23 mouse cellular contexts compared by ENCODE assay signal in the genomic region with DNA sequence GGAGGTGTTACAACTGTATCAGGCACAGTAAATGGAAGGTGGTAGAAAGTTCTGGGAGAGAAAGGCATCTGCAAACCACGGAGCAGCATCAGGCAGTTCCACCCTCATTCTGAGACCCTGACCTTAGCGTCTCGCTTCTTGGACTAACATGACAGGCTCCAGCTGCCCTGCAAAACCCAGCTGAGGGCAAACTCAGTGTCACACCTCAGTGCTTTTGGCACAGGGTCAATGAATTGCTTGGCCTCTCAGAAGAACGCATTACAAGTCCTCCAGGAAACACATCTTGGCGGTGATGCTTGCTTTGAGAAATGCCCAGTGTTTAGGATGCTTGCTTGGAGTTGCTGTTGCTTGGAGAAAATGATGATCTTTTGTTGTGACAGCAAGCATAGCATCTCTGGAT.
A peak's percentile ranks its signal among the peaks of the same experiment; 100 is the strongest.
DNase-seq lines count a peak whose midpoint lies in the region; ATAC-seq and TF ChIP-seq lines count a peak whose summit lies in the region.
"Had no signal": no experiment of that assay in that cellular context is flagged by ENCODE, and none has a peak within 500 bp of the region (broad histone marks: within the 10 kb centered on the region; RNA-seq: fewer than 3 reads in every experiment).

No protein-coding gene starts in this region.

- no peak overlapping the region for H3K4me2 ChIP-seq in hindbrain, postnatal 0 days (ENCODE audit: low read depth, low read length)
- no peak overlapping the region for H3K4me2 ChIP-seq in kidney, embryonic 16.5 days (replicated peaks; ENCODE audit: low read depth, low read length)
- H3K4me2 ChIP-seq: embryonic facial prominence, embryonic 13.5 days; intestine, embryonic 15.5 days; limb, embryonic 13.5 days; liver, embryonic 11.5 days; midbrain, embryonic 11.5 days; neural tube, embryonic 13.5 days had no signal

- no peaks in the 10 kb centered on the region for H3K36me3 ChIP-seq in hindbrain, postnatal 0 days (ENCODE audit: insufficient read depth, low read length)
- no peaks in the 10 kb centered on the region for H3K36me3 ChIP-seq in hindbrain, embryonic 10.5 days
- no peaks in the 10 kb centered on the region for H3K36me3 ChIP-seq in kidney, embryonic 16.5 days (ENCODE audit: insufficient read depth, low read length)
- H3K36me3 ChIP-seq in embryonic facial prominence, embryonic 10.5 days (replicated peaks) = no peaks in the 10 kb centered on the region
- H3K36me3 ChIP-seq: embryonic facial prominence, embryonic 13.5 days; forebrain, embryonic 10.5 days; intestine, embryonic 15.5 days; limb, embryonic 13.5 days; neural tube, embryonic 13.5 days had no signal

- no peaks in the 10 kb centered on the region for H3K9me3 ChIP-seq in hindbrain, postnatal 0 days (ENCODE audit: low read length)
- no peaks in the 10 kb centered on the region for H3K9me3 ChIP-seq in hindbrain, embryonic 10.5 days
- no peaks in the 10 kb centered on the region for H3K9me3 ChIP-seq in kidney, embryonic 16.5 days (ENCODE audit: low read length)
- H3K9me3 ChIP-seq in embryonic facial prominence, embryonic 10.5 days = no peaks in the 10 kb centered on the region
- H3K9me3 ChIP-seq: embryonic facial prominence, embryonic 13.5 days; forebrain, embryonic 10.5 days; intestine, embryonic 15.5 days; limb, embryonic 13.5 days; neural tube, embryonic 13.5 days had no signal

- no peaks in the 10 kb centered on the region for H3K27me3 ChIP-seq in hindbrain, postnatal 0 days (ENCODE audit: insufficient read depth, low read length)
- peaks cover 23% of the 10 kb centered on the region for H3K27me3 ChIP-seq in hindbrain, embryonic 10.5 days (ENCODE audit: insufficient read depth, poor library complexity, severe bottlenecking)
- no peaks in the 10 kb centered on the region for H3K27me3 ChIP-seq in kidney, embryonic 16.5 days (ENCODE audit: insufficient read depth, low read length)
- H3K27me3 ChIP-seq in embryonic facial prominence, embryonic 10.5 days (replicated peaks; ENCODE audit: low read depth, poor library complexity, severe bottlenecking) = 0 out of 2 replicates have a peak, but pooled peaks cover 3% of the 10 kb centered on the region
- H3K27me3 ChIP-seq: embryonic facial prominence, embryonic 13.5 days; intestine, embryonic 15.5 days; limb, embryonic 13.5 days had no signal

- no peak overlapping the region for H3K9ac ChIP-seq in hindbrain, postnatal 0 days (replicated peaks; ENCODE audit: low read length)
- H3K9ac ChIP-seq in kidney, embryonic 16.5 days (replicated peaks; ENCODE audit: low read length) = no peak overlapping the region
- H3K9ac ChIP-seq: embryonic facial prominence, embryonic 13.5 days; intestine, embryonic 15.5 days; limb, embryonic 13.5 days; neural tube, embryonic 13.5 days had no signal

- peak; percentile 39 for DNase-seq in hindbrain, postnatal 0 days (ENCODE audit: low spot score)
- DNase-seq in hindbrain, embryonic 10.5 days (ENCODE audit: low spot score) = no peak
- DNase-seq in kidney, adult 8-10 months = peak; percentile 49 to 62
- DNase-seq in kidney, postnatal 36 days = peak; percentile 69 to 72
- no peak for DNase-seq in embryonic facial prominence, embryonic 10.5 days (ENCODE audit: low spot score)
- DNase-seq in heart, adult 11 months = no peak
- DNase-seq: adrenal gland, postnatal 10 days; B cell, adult 2 months; cerebellum, adult 8-10 months; embryo, embryonic 11 days; heart, postnatal 14 days; lung, postnatal 36 days; thymus, postnatal 4 days had no signal

- no peak overlapping the region for H3K4me3 ChIP-seq in hindbrain, postnatal 0 days (ENCODE audit: low read length)
- no peak overlapping the region for H3K4me3 ChIP-seq in hindbrain, embryonic 10.5 days
- H3K4me3 ChIP-seq in kidney, embryonic 16.5 days (ENCODE audit: low read length) = no peak overlapping the region
- no peak overlapping the region for H3K4me3 ChIP-seq in embryonic facial prominence, embryonic 10.5 days
- H3K4me3 ChIP-seq: embryonic facial prominence, embryonic 13.5 days; forebrain, embryonic 10.5 days; intestine, embryonic 15.5 days; left cerebral cortex, adult 2 months; limb, embryonic 13.5 days; neural tube, embryonic 13.5 days had no signal

- no peaks in the 10 kb centered on the region for H3K4me1 ChIP-seq in hindbrain, postnatal 0 days (ENCODE audit: insufficient read depth, low read length)
- H3K4me1 ChIP-seq in hindbrain, embryonic 10.5 days (replicated peaks) = 0 out of 2 replicates have a peak, but pooled peaks cover 8% of the 10 kb centered on the region
- H3K4me1 ChIP-seq in kidney, embryonic 16.5 days (ENCODE audit: insufficient read depth, low read length) = no peaks in the 10 kb centered on the region
- no peaks in the 10 kb centered on the region; the same call in 1 of the 2 replicates for H3K4me1 ChIP-seq in embryonic facial prominence, embryonic 10.5 days
- H3K4me1 ChIP-seq: embryonic facial prominence, embryonic 13.5 days; intestine, embryonic 15.5 days; limb, embryonic 13.5 days; neural tube, embryonic 13.5 days had no signal

- WGBS in hindbrain, postnatal 0 days = 56% methylated on average over 5 of the region's 5 CpGs
- 79% methylated on average over 5 of the region's 5 CpGs for WGBS in hindbrain, embryonic 10.5 days
- 23% methylated on average over 5 of the region's 5 CpGs for WGBS in kidney, embryonic 16.5 days
- WGBS in embryonic facial prominence, embryonic 10.5 days = 87% methylated on average over 5 of the region's 5 CpGs

- no peak overlapping the region for H3K27ac ChIP-seq in hindbrain, postnatal 0 days
- H3K27ac ChIP-seq in hindbrain, embryonic 10.5 days = no peak overlapping the region
- no peak overlapping the region for H3K27ac ChIP-seq in kidney, embryonic 16.5 days (ENCODE audit: low read length)
- no peak overlapping the region for H3K27ac ChIP-seq in embryonic facial prominence, embryonic 10.5 days (replicated peaks)
- H3K27ac ChIP-seq: embryonic facial prominence, embryonic 13.5 days; forebrain, embryonic 10.5 days; intestine, embryonic 15.5 days; left cerebral cortex, adult 2 months; limb, embryonic 13.5 days; neural tube, embryonic 13.5 days had no signal

- no peak for ATAC-seq in hindbrain, postnatal 0 days
- 0 out of 2 replicates have a peak, but pooled peaks have one; percentile 35 for ATAC-seq in kidney, embryonic 16.5 days (ENCODE audit: low FRiP score, low TSS enrichment)
- ATAC-seq: hindbrain, embryonic 16.5 days; intestine, embryonic 15.5 days had no signal

- TF ChIP-seq CTCF in hindbrain, postnatal 0 days (IDR thresholded peaks at IDR 0.05; ENCODE audit: low read depth) = no peak

Comparison
In these comparisons a context has a peak if more than half of its experiments do, and no peak if none do; other contexts are left out.
1. DNase-seq: peak in hindbrain, postnatal 0 days (single experiment), kidney, adult 8-10 months (2 of 2) and kidney, postnatal 36 days (2 of 2); none in hindbrain, embryonic 10.5 days (single experiment), embryonic facial prominence, embryonic 10.5 days (single experiment) and heart, adult 11 months (single experiment).